Mouse (Mus musculus): ENCODE data around the gene Tmem79. TPM values are rescaled to one million over a fixed set of nuclear protein-coding genes. Genes with fewer than 3 reads are reported as not detected.
"Not testable (repeated sequence)": the region's sequence is repeated elsewhere in the genome, so short reads cannot be mapped to it uniquely, and the experiment has no call there.

Tmem79 gene
- polyA plus RNA-seq, 2 experiments: 0.70 to 1.0 TPM

- not testable (repeated sequence) for H3K27ac ChIP-seq; H3K36me3 ChIP-seq (replicated peaks; ENCODE audit: control insufficient read depth, insufficient read depth, low read depth); H3K4me3 ChIP-seq (ENCODE audit: insufficient read depth in 1 of 2, low read depth in 2 of 2, low read length in 2 of 2); H3K27me3 ChIP-seq (ENCODE audit: control insufficient read depth, insufficient read depth, low read length); H3K4me1 ChIP-seq (replicated peaks; ENCODE audit: control insufficient read depth in 2 of 2, insufficient read depth in 2 of 2, low read length in 1 of 2); H3K9ac ChIP-seq (replicated peaks); H3K9me3 ChIP-seq (ENCODE audit: control insufficient read depth, low read length)
- DNase-seq (ENCODE audit: low read depth in 3 of 3, low spot score in 3 of 3) (peak in 1 of 3 experiments; percentile 27), ATAC-seq (ENCODE audit: insufficient read depth) (peak; percentile 78)
- 8% methylated on average over 18 of the region's 19 CpGs for WGBS (ENCODE audit: insufficient replicate concordance)
- peak overlapping the region; percentile 22; the same call in 1 of the 2 replicates for H3K4me2 ChIP-seq (ENCODE audit: low read depth)
These were observed 40.0 kb upstream of the Tmem79 start for GRCm38 (mm10) chr3:88375750-88376626.

- H3K27ac ChIP-seq; H3K4me1 ChIP-seq (replicated peaks; ENCODE audit: control insufficient read depth in 2 of 2, insufficient read depth in 2 of 2, low read length in 1 of 2): not testable (repeated sequence)
- 79% methylated on average over 9 of the region's 9 CpGs for WGBS (ENCODE audit: insufficient replicate concordance)
These were observed 36.7 kb upstream of the Tmem79 start, which contains the start of gene Bglap3 for GRCm38 (mm10) chr3:88372643-88373042. Gene Bglap3 (minus strand): TSS chr3:88372743.

DNA sequence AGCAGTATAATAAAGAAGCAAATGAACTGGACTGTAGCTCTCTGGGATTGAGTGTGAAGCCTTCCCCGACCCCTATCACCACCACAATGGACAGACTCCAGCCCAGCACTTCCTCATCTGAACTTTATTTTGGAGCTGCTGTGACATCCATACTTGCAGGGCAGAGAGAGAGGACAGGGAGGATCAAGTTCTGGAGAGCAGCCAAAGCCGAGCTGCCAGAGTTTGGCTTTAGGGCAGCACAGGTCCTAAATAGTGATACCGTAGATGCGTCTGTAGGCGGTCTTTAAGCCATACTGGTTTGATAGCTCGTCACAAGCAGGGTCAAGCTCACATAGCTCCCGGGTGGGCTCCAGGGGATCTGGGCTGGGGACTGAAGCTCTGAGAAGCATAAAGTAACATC is 32.6 kb upstream of the Tmem79 start:
- not testable (repeated sequence) for H3K4me3 ChIP-seq (ENCODE audit: insufficient read depth in 1 of 2, low read depth in 2 of 2, low read length in 2 of 2); ATAC-seq (ENCODE audit: insufficient read depth); DNase-seq (ENCODE audit: low read depth in 3 of 3, low spot score in 3 of 3); H3K9me3 ChIP-seq (ENCODE audit: control insufficient read depth, low read length); H3K4me2 ChIP-seq (ENCODE audit: low read depth); H3K36me3 ChIP-seq (replicated peaks; ENCODE audit: control insufficient read depth, insufficient read depth, low read depth); H3K9ac ChIP-seq (replicated peaks); H3K27ac ChIP-seq
- Histone ChIP-seq H3K27me3 (ENCODE audit: control insufficient read depth, insufficient read depth, low read length) (peaks cover 17% of the 10 kb centered on the region), H3K4me1 (replicated peaks; ENCODE audit: control insufficient read depth in 2 of 2, insufficient read depth in 2 of 2, low read length in 1 of 2) (peaks cover 14 to 15% of the 10 kb centered on the region in 2 experiments)
- 72% methylated on average over 7 of the region's 7 CpGs for WGBS (ENCODE audit: insufficient replicate concordance)

More at GRCm38 (mm10) chr3:88372643-88373042, 36.7 kb upstream of the Tmem79 start, which contains the start of gene Bglap3:
- not testable (repeated sequence) for ATAC-seq (ENCODE audit: insufficient read depth); H3K4me3 ChIP-seq (ENCODE audit: insufficient read depth in 1 of 2, low read depth in 2 of 2, low read length in 2 of 2); DNase-seq (ENCODE audit: low read depth in 3 of 3, low spot score in 3 of 3); H3K27me3 ChIP-seq (ENCODE audit: control insufficient read depth, insufficient read depth, low read length); H3K9me3 ChIP-seq (ENCODE audit: control insufficient read depth, low read length); H3K4me2 ChIP-seq (ENCODE audit: low read depth); H3K9ac ChIP-seq (replicated peaks); H3K36me3 ChIP-seq (replicated peaks; ENCODE audit: control insufficient read depth, insufficient read depth, low read depth)

DNA sequence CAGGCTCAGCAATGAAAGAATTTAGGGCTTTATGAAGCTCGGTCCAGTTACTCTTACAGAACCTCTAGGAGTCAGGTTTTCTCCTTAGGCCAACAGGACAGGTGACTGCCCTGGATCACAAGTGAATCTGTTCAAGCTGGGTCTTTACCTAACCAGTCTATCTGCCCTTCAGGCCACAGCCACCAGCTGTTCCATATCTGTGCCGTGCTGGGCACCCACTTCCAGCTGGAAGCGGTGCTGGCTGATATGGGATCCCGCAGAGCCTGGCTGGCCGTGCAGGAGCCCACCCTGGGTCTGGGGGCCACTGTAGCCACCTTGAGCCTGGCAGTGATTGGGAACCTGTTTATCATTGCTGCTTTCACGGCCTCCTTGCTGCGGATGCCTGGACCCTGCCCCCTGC is 31.6 kb upstream of the Tmem79 start:
- not testable (repeated sequence) for H3K4me3 ChIP-seq (ENCODE audit: insufficient read depth in 1 of 2, low read depth in 2 of 2, low read length in 2 of 2); H3K27ac ChIP-seq; H3K36me3 ChIP-seq (replicated peaks; ENCODE audit: control insufficient read depth, insufficient read depth, low read depth); H3K9ac ChIP-seq (replicated peaks); ATAC-seq (ENCODE audit: insufficient read depth); H3K4me2 ChIP-seq (ENCODE audit: low read depth); DNase-seq (ENCODE audit: low read depth in 3 of 3, low spot score in 3 of 3); H3K9me3 ChIP-seq (ENCODE audit: control insufficient read depth, low read length)
- peaks cover 24 to 25% of the 10 kb centered on the region in 2 experiments for H3K4me1 ChIP-seq (replicated peaks; ENCODE audit: control insufficient read depth in 2 of 2, insufficient read depth in 2 of 2, low read length in 1 of 2)
- WGBS (ENCODE audit: insufficient replicate concordance): 55% methylated on average over 3 of the region's 7 CpGs
- H3K27me3 ChIP-seq (ENCODE audit: control insufficient read depth, insufficient read depth, low read length): peaks cover 17% of the 10 kb centered on the region

GRCm38 (mm10) chr3:88366830-88367428 is 31.0 kb upstream of the Tmem79 start:
- H3K27ac ChIP-seq; H3K9ac ChIP-seq (replicated peaks); H3K9me3 ChIP-seq (ENCODE audit: control insufficient read depth, low read length); ATAC-seq (ENCODE audit: insufficient read depth); DNase-seq (ENCODE audit: low read depth in 3 of 3, low spot score in 3 of 3); H3K36me3 ChIP-seq (replicated peaks; ENCODE audit: control insufficient read depth, insufficient read depth, low read depth); H3K4me3 ChIP-seq (ENCODE audit: insufficient read depth in 1 of 2, low read depth in 2 of 2, low read length in 2 of 2): not testable (repeated sequence)
- 5% methylated on average over 18 of the region's 22 CpGs for WGBS (ENCODE audit: insufficient replicate concordance)
- Histone ChIP-seq H3K4me2 (ENCODE audit: low read depth) (peak overlapping the region; percentile 53), H3K27me3 (ENCODE audit: control insufficient read depth, insufficient read depth, low read length) (peaks cover 17% of the 10 kb centered on the region), H3K4me1 (replicated peaks; ENCODE audit: control insufficient read depth in 2 of 2, insufficient read depth in 2 of 2, low read length in 1 of 2) (peaks cover 30 to 31% of the 10 kb centered on the region in 2 experiments)

All from liver, embryonic 14.5 days (tissue).